Mouse (Mus musculus) gastrocnemius, adult 8-10 months (tissue): ENCODE data around the gene Serinc2. TPM values are rescaled to one million over a fixed set of nuclear protein-coding genes. Genes with fewer than 3 reads are reported as not detected.

Experiments
- total RNA-seq, 4 experiments: library from RNA; stranded (reverse); gene quantifications; 2 replicates each; pipeline ENCODE4 v1.2.4; 2022

The Serinc2 gene
- total RNA-seq, 4 experiments from 2014 or later, result 73.1 to 119 (median 84.5) TPM

Other genes starting within 250 kb of the Serinc2 start
- gene Col16a1, start 231.4 kb downstream of the Serinc2 start, total RNA-seq, result 1 to 10 TPM; 1.6 to 4.1 (median 2.3) TPM
- gene Pef1, start 176.6 kb downstream of the Serinc2 start, total RNA-seq, result 10 to 100 TPM; 34.5 to 37.3 (median 37.0) TPM
- under 1 TPM in 1 of 4 experiments, not detected in 3; 0.22 TPM for gene Hcrtr1, start 139.8 kb downstream of the Serinc2 start, total RNA-seq
- gene Tinagl1, start 104.1 kb downstream of the Serinc2 start, total RNA-seq, result 10 to 100 TPM; 10.2 to 25.2 (median 13.1) TPM
- gene Gm853, start 56.8 kb downstream of the Serinc2 start, total RNA-seq, result not detected
- 1,000 to 10,000 TPM in 1 of 4 experiments, 100 to 1,000 TPM in 3; 564 to 1,027 (median 619) TPM for gene Fabp3, start 29.4 kb upstream of the Serinc2 start, total RNA-seq
- under 1 TPM in 1 of 4 experiments, not detected in 3; 0.92 TPM for gene Gm10570, start 29.5 kb upstream of the Serinc2 start, total RNA-seq
- gene Zcchc17, start 80.7 kb upstream of the Serinc2 start, total RNA-seq, result 10 to 100 TPM; 33.9 to 46.4 (median 43.9) TPM
- gene Snrnp40, start 80.9 kb upstream of the Serinc2 start, total RNA-seq, result 10 to 100 TPM; 10.9 to 14.5 (median 12.6) TPM